Mouse (Mus musculus) forebrain, postnatal 0 days (tissue): Measurements from ENCODE around the gene Lsamp. TPM values are rescaled to one million over a fixed set of nuclear protein-coding genes. Genes with fewer than 3 reads are reported as not detected.

Experiments used
- ATAC-seq: fragments of 200-750 bp; cut with Nextera tagmentation; 2 replicates; pipeline ENCODE4 v1.8.0; 2017; ENCODE audit warnings: mild to moderate bottlenecking, moderate library complexity
- DNase-seq: peaks from one replicate; pipeline ENCODE4 v3.0.0-alpha.2; 2015
- H3K27ac ChIP-seq: fragments of 300-500 bp; sonication (generic); 2 replicates; pipeline ENCODE4 v1.5.1; 2014; ENCODE audit warnings: low read depth, mild to moderate bottlenecking, antibody characterized with exemption, low read length, moderate library complexity, mixed read lengths
- H3K27me3 ChIP-seq: fragments of 300-500 bp; sonication (generic); 2 replicates; pipeline ENCODE4 v1.6.1; 2014; ENCODE audit warnings: mild to moderate bottlenecking, low read length, mixed read lengths; ENCODE audit not compliant: insufficient read depth
- H3K36me3 ChIP-seq: fragments of 300-500 bp; sonication (generic); 2 replicates; pipeline ENCODE4 v1.6.1; 2014; ENCODE audit warnings: mild to moderate bottlenecking, moderate library complexity; ENCODE audit not compliant: insufficient read depth
- H3K4me1 ChIP-seq: fragments of 300-500 bp; sonication (generic); 2 replicates; pipeline ENCODE4 v1.6.1; 2014; ENCODE audit warnings: antibody characterized with exemption; ENCODE audit not compliant: insufficient read depth
- H3K4me2 ChIP-seq: fragments of 300-500 bp; sonication (generic); 2 replicates; pipeline ENCODE4 v1.6.1; 2014; ENCODE audit warnings: low read depth, mild to moderate bottlenecking, moderate library complexity
- H3K4me3 ChIP-seq: fragments of 300-500 bp; sonication (generic); 2 replicates; pipeline ENCODE4 v1.5.1; 2014; ENCODE audit warnings: low read depth, low read length, mixed read lengths
- H3K9ac ChIP-seq: fragments of 300-500 bp; sonication (generic); 2 replicates; pipeline ENCODE4 v1.6.1; 2014; ENCODE audit warnings: mild to moderate bottlenecking
- H3K9me3 ChIP-seq: fragments of 300-500 bp; sonication (generic); 2 replicates; pipeline ENCODE4 v1.6.1; 2016; ENCODE audit warnings: low read length
- CTCF ChIP-seq: sonication (generic); IDR thresholded peaks from 2 replicates; pipeline ENCODE4 v1.5.1; 2016; ENCODE audit warnings: antibody characterized with exemption, control low read depth, low read depth
- WGBS: fragments of 180-500 bp; shearing (Covaris S2); extraction: QIAGEN DNeasy Blood & Tissue Kit; methylation state at CpG from one replicate; pipeline ENCODE4 v1.1.7; 2014; 5-methylcytosine and 5-hydroxymethylcytosine counted together
- polyA plus RNA-seq: library from polyadenylated mRNA; unstranded; fragments of >200 nt; fragmentation: Nextera tagmentation; extraction: Ambion mirVana; gene quantifications from 2 replicates; pipeline ENCODE4 v1.2.1, GENCODE M21; 2015
- total RNA-seq: library from RNA; depleted of rRNA; stranded (reverse); fragments of >200 nt; gene quantifications from 2 replicates; pipeline ENCODE4 v1.2.3, GENCODE M21; 2014

Gene Lsamp
- total and polyA plus RNA-seq, 2 experiments from 2014 or later: 74.0 to 157 TPM

DNA sequence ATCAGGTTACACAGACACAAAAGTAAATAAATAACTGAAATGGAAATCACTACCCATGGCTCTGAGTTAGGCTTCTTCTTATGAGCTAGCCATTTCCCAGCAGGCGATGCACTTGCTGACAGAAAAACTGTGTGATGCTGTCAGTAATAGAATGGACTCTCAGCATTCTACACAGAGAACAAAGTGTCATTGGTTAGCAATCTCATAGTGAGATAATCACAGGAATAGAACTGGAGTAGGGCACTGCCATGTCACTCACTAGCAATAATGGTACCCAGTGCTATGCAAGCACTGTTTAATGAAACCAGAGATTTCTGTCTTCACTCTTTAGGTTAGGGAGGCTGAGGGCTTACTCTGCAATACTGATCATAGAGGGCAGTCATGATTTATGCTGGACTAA, 669.3 kb downstream of the Lsamp start:
- H3K4me2 ChIP-seq: no peak overlapping the region
- TF ChIP-seq CTCF: no peak
- no peak for DNase-seq
- no peak overlapping the region for H3K4me3 ChIP-seq
- ATAC-seq: peak; percentile 16; the same call in 1 of the 2 replicates
- no peaks in the 10 kb centered on the region for H3K4me1 ChIP-seq
- H3K36me3 ChIP-seq: no peaks in the 10 kb centered on the region
- no peaks in the 10 kb centered on the region for H3K27me3 ChIP-seq
- H3K27ac ChIP-seq: no peak overlapping the region
- H3K9me3 ChIP-seq: no peaks in the 10 kb centered on the region
- 48% methylated on average over 1 of the region's 1 CpGs for WGBS
- no peak overlapping the region for H3K9ac ChIP-seq

DNA sequence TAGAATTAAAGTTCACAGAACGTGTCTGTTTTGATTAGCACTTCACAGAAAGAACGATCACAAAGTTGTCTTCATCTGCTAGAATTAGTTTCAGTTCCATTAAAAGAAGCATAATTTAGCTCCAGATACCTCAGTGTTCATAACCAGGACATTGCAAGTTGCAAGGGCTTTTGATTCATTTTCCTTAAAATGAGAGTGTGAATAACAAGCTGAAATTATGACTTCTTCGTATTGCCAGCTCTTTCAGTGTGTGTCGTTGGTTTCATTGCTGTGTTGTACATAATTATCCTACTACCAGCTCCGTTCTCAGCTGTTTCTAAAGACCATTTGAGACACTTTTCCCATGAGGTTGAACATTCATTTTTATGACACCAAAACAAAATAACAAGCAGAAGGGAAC, 672.2 kb downstream of the Lsamp start:
- TF ChIP-seq CTCF: no peak
- ATAC-seq (no peak), DNase-seq (no peak)
- Histone ChIP-seq H3K4me3 (no peak overlapping the region), H3K4me2 (no peak overlapping the region), H3K27me3 (no peaks in the 10 kb centered on the region), H3K27ac (no peak overlapping the region), H3K36me3 (no peaks in the 10 kb centered on the region), H3K4me1 (no peaks in the 10 kb centered on the region), H3K9ac (no peak overlapping the region), H3K9me3 (no peaks in the 10 kb centered on the region)
- 55% methylated on average over 5 of the region's 5 CpGs for WGBS

DNA sequence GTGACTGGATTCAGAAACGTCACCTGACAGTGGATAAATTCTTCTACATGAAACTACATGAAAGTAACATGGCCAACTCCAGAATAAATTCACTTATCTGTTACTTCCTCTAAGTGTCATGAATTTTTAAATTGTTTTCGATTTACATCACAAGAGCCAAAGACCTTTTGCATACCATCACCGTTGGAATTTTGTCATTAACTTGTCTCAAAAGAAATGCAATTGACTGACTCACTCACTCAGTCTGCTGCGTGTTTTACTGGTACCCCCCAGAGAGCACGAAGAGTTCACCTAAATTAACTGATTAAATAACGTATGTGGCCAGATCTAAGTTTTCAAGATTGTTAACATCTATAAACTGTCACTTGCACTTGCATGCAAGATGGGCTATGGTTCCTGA, 672.7 kb downstream of the Lsamp start:
- 52% methylated on average over 6 of the region's 6 CpGs for WGBS
- no peak for TF ChIP-seq CTCF
- H3K36me3 ChIP-seq: no peaks in the 10 kb centered on the region
- H3K9me3 ChIP-seq: no peaks in the 10 kb centered on the region
- no peak overlapping the region for H3K4me2 ChIP-seq
- H3K27me3 ChIP-seq: no peaks in the 10 kb centered on the region
- H3K4me3 ChIP-seq: no peak overlapping the region
- H3K9ac ChIP-seq: no peak overlapping the region
- no peak overlapping the region for H3K27ac ChIP-seq
- ATAC-seq: no peak
- no peak for DNase-seq
- no peaks in the 10 kb centered on the region for H3K4me1 ChIP-seq

DNA sequence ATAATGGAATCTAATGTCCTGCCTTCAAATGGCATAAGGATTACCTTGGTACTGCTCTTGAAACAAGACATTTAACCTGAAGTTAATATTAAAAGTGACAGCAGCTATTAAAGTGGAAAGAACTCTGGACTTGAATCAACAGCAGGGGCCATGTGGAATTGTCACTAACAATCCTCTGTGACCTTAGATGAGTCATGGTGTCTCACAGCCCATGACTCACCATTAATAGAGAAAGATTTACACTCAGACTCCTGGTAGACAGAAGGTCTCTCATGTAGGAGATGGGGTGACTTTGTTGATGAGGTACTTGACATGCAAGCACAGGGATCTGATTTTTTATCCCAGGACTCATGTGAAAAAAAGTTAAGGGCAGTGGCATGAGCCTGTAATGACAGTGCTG, 701.4 kb downstream of the Lsamp start:
- no peaks in the 10 kb centered on the region for H3K9me3 ChIP-seq

DNA sequence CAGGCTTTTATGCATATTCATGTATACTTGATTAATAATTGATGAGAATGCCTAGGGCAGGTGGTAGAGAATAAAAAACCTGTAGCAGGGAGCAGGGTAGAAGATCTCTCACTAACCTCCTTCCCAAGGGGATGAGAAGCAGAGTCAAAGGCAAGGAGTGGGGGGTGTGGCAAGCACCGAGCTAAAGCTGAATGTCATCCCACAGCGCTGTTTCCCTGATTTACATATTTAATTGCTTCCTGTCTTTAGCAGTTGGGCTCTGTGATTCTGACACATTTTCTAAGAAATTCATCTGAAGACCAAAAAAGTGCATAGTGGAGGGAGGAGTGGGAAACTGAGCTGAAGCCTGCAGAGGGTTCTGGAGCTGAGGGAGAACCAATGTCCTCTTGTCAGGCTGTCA, 708.1 kb downstream of the Lsamp start:
- peak; percentile 66 for ATAC-seq
- Histone ChIP-seq H3K36me3 (no peaks in the 10 kb centered on the region), H3K27ac (no peak overlapping the region; the same call in 1 of the 2 replicates), H3K9ac (no peak overlapping the region), H3K27me3 (no peaks in the 10 kb centered on the region), H3K4me3 (no peak overlapping the region), H3K4me1 (no peaks in the 10 kb centered on the region), H3K4me2 (no peak overlapping the region), H3K9me3 (no peaks in the 10 kb centered on the region)
- peak; percentile 27 for DNase-seq
- 8% methylated on average over 2 of the region's 2 CpGs for WGBS
- no peak for TF ChIP-seq CTCF

More for the DNA sequence above, 701.4 kb downstream of the Lsamp start:
- no peak for ATAC-seq
- H3K27me3 ChIP-seq: no peaks in the 10 kb centered on the region
- no peak for TF ChIP-seq CTCF
- no peaks in the 10 kb centered on the region for H3K4me1 ChIP-seq
- no peak overlapping the region for H3K9ac ChIP-seq
- no peak overlapping the region for H3K27ac ChIP-seq
- DNase-seq: no peak
- no peak overlapping the region for H3K4me2 ChIP-seq
- H3K36me3 ChIP-seq: no peaks in the 10 kb centered on the region
- H3K4me3 ChIP-seq: no peak overlapping the region

DNA sequence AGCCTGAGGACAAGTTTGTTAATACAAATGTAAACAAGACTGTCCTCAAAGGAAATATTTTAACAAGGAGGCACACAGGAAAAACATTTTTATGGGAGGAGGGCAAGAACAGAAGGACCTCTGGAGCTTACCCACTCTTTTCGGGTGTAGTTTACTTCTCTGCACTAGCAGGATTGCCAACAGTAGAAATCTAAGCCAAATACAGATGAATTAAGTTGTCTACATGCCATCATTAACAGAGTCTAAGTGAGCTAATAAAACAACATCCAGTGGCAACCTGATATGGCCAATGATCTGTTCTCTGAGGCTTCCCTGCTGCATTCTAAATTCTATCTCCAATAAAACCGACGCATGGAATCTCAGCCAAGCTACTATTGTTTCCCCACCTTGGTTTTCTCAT, 713.1 kb downstream of the Lsamp start:
- no peak overlapping the region for H3K9ac ChIP-seq
- DNase-seq (no peak), ATAC-seq (no peak)
- WGBS: 74% methylated on average over 3 of the region's 3 CpGs
- no peak for TF ChIP-seq CTCF
- H3K4me2 ChIP-seq: no peak overlapping the region
- no peaks in the 10 kb centered on the region for H3K9me3 ChIP-seq
- no peaks in the 10 kb centered on the region for H3K36me3 ChIP-seq
- no peaks in the 10 kb centered on the region for H3K4me1 ChIP-seq
- H3K4me3 ChIP-seq: no peak overlapping the region
- no peaks in the 10 kb centered on the region for H3K27me3 ChIP-seq
- H3K27ac ChIP-seq: no peak overlapping the region

DNA sequence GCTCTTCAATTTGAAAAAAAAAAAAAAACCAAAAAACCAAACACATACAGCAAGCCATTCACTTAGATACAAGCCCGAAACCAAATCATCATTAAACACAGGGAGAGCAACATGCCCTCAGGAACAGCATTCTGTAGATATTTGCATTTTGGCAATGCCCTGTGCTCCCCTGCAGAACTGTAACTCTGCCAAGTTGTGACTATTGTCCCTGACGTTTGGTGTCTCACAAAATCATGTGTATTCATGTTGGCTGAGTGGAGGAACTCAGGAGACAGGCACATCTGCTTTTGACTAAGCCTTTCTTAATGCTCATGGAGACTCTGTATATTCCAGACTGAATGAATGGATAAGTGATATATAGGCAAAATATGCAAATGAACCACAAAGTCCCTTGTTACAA, 724.4 kb downstream of the Lsamp start:
- 24% methylated on average over 2 of the region's 2 CpGs for WGBS
- ATAC-seq (no peak), DNase-seq (peak; percentile 46)
- H3K4me3 ChIP-seq: no peak overlapping the region
- no peaks in the 10 kb centered on the region for H3K27me3 ChIP-seq
- no peak overlapping the region for H3K27ac ChIP-seq
- no peak overlapping the region for H3K9ac ChIP-seq
- TF ChIP-seq CTCF: no peak
- no peaks in the 10 kb centered on the region for H3K9me3 ChIP-seq
- no peak overlapping the region for H3K4me2 ChIP-seq
- peaks cover 4% of the 10 kb centered on the region; the same call in 1 of the 2 replicates for H3K4me1 ChIP-seq
- H3K36me3 ChIP-seq: no peaks in the 10 kb centered on the region

DNA sequence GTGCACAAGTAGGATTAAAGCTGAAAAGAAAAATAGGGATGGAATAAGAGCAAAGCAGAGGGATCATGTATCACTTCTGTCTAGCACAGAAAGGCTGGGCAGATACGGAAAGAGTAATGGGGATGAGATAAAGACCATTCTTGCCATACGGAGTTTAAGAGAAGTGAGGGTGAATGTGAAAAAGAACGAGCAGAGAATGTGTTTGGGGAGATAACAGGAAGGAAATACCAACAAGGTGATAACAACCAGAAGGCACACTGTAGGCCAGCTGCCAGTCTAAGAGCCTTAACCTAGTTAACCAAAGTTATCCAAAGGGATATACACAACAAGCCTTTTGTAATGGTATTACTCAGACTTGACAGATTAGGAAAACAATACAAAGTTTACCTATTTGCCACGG, 725.4 kb downstream of the Lsamp start:
- no peak overlapping the region for H3K9ac ChIP-seq
- peaks cover 4% of the 10 kb centered on the region; the same call in 1 of the 2 replicates for H3K4me1 ChIP-seq
- H3K27ac ChIP-seq: no peak overlapping the region
- H3K9me3 ChIP-seq: no peaks in the 10 kb centered on the region
- H3K36me3 ChIP-seq: no peaks in the 10 kb centered on the region
- DNase-seq: no peak
- no peak for ATAC-seq
- H3K4me3 ChIP-seq: no peak overlapping the region
- H3K4me2 ChIP-seq: no peak overlapping the region
- no peak for TF ChIP-seq CTCF
- 55% methylated on average over 4 of the region's 4 CpGs for WGBS
- H3K27me3 ChIP-seq: no peaks in the 10 kb centered on the region
